Mouse (Mus musculus): ENCODE measurements around the gene P2ry1. TPM values are rescaled to one million over a fixed set of nuclear protein-coding genes. Genes with fewer than 3 reads are reported as not detected.

The P2ry1 gene
- polyA plus RNA-seq, 1 experiment from 2014 or later: 5.1 TPM

DNA sequence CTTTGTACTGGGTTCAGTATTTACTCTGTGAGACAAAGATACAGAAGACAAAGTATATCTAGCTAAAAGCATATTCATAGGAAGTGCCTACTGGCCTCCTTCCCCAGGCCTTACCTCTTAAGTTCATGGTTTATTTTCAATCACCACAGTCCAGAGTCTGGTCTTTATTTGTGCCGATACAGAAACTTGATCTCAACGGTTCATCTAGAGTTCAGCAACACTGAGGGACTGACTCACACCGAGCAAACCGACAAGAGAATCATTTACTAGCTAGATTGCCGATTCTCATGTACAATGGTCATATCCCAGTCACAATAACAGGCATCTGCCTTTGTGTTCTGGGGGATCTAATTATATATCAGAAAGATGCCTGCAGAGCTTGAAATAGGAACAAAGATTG is 9.1 kb downstream of the P2ry1 start:
- Histone ChIP-seq H3K4me3 (no peak overlapping the region), H3K27ac (no peak overlapping the region), H3K4me1 (no peaks in the 10 kb centered on the region), H3K27me3 (no peaks in the 10 kb centered on the region), H3K9me3 (no peaks in the 10 kb centered on the region), H3K4me2 (replicated peaks) (no peak overlapping the region), H3K9ac (no peak overlapping the region), H3K36me3 (no peaks in the 10 kb centered on the region)
- ATAC-seq (ENCODE audit: low FRiP score, low read depth): no peak
- 64% methylated on average over 5 of the region's 5 CpGs for whole genome bisulfite sequencing

GRCm38 (mm10) chr3:61012550-61012949 is 10.0 kb downstream of the P2ry1 start:
- Histone ChIP-seq H3K4me3 (no peak overlapping the region), H3K4me1 (no peaks in the 10 kb centered on the region), H3K4me2 (replicated peaks) (no peak overlapping the region), H3K9me3 (no peaks in the 10 kb centered on the region), H3K36me3 (no peaks in the 10 kb centered on the region), H3K9ac (no peak overlapping the region), H3K27ac (no peak overlapping the region), H3K27me3 (no peaks in the 10 kb centered on the region)
- ATAC-seq (ENCODE audit: low FRiP score, low read depth): no peak

DNA sequence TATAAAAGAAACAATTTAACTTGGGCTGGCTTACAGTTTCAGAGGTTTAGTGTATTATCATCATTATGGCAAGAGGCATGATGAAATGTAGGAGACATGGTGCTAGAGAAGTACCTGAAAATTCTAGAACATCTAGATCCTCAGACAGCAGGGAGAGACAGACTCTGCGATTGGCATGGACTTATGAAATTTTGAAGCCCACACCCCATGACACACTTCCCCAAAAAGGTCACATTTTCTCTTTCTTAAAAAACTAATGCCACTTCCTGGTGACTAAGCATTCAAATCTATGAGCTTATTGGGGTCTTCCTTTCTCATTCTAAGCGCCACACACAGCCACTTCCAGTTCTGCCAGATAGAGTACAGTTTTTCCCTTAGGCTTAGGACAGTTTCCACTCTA is 14.1 kb downstream of the P2ry1 start:
- H3K4me2 ChIP-seq (replicated peaks): no peak overlapping the region
- no peak for ATAC-seq (ENCODE audit: low FRiP score, low read depth)
- H3K9ac ChIP-seq: no peak overlapping the region
- no peak overlapping the region for H3K27ac ChIP-seq
- no peaks in the 10 kb centered on the region for H3K36me3 ChIP-seq
- H3K4me1 ChIP-seq: no peaks in the 10 kb centered on the region
- WGBS: 87% methylated on average over 2 of the region's 2 CpGs
- no peaks in the 10 kb centered on the region for H3K9me3 ChIP-seq
- H3K27me3 ChIP-seq: no peaks in the 10 kb centered on the region
- no peak overlapping the region for H3K4me3 ChIP-seq

DNA sequence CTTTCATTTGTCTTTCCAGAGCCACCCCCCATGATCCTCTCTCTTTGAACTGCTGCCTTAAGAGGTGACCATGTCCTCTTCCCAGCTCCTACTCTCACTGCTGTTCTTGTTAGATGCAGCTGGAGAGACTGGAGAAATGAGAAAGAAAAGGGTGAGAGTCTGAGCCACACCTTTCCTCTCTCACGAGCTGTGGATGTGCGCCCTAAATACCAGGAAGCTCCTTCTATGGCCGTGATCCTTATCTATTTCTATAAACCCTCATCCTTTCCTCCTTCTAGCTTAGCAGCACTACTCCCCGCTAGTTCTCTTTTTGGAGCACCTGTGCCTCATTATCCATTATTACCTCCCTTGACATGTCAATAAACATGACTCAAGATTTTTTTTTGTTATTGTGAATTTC is 29.5 kb downstream of the P2ry1 start:
- Histone ChIP-seq H3K4me3 (no peak overlapping the region), H3K4me2 (replicated peaks) (no peak overlapping the region), H3K4me1 (no peaks in the 10 kb centered on the region), H3K27me3 (no peaks in the 10 kb centered on the region), H3K9me3 (no peaks in the 10 kb centered on the region), H3K9ac (no peak overlapping the region), H3K36me3 (no peaks in the 10 kb centered on the region), H3K27ac (no peak overlapping the region)
- 56% methylated on average over 4 of the region's 4 CpGs for WGBS
- no peak for ATAC-seq (ENCODE audit: low FRiP score, low read depth)

- H3K4me3 ChIP-seq: no peak overlapping the region
- H3K4me2 ChIP-seq (replicated peaks): no peak overlapping the region
- no peaks in the 10 kb centered on the region for H3K36me3 ChIP-seq
- no peak overlapping the region for H3K27ac ChIP-seq
- H3K9ac ChIP-seq: no peak overlapping the region
- no peaks in the 10 kb centered on the region for H3K9me3 ChIP-seq
- 86% methylated on average over 5 of the region's 5 CpGs for WGBS
- no peak for ATAC-seq (ENCODE audit: low FRiP score, low read depth)
- H3K4me1 ChIP-seq: no peaks in the 10 kb centered on the region
- H3K27me3 ChIP-seq: no peaks in the 10 kb centered on the region
Observed at GRCm38 (mm10) chr3:61035633-61036032, 33.0 kb downstream of the P2ry1 start.

- no peaks in the 10 kb centered on the region for H3K4me1 ChIP-seq
- no peak overlapping the region for H3K4me3 ChIP-seq
- no peak for ATAC-seq (ENCODE audit: low FRiP score, low read depth)
- no peaks in the 10 kb centered on the region for H3K27me3 ChIP-seq
- H3K9ac ChIP-seq: no peak overlapping the region
- H3K9me3 ChIP-seq: no peaks in the 10 kb centered on the region
- H3K4me2 ChIP-seq (replicated peaks): no peak overlapping the region
- no peaks in the 10 kb centered on the region for H3K36me3 ChIP-seq
- no peak overlapping the region for H3K27ac ChIP-seq
- 70% methylated on average over 5 of the region's 5 CpGs for WGBS
Observed at GRCm38 (mm10) chr3:61039916-61040315, 37.3 kb downstream of the P2ry1 start.

DNA sequence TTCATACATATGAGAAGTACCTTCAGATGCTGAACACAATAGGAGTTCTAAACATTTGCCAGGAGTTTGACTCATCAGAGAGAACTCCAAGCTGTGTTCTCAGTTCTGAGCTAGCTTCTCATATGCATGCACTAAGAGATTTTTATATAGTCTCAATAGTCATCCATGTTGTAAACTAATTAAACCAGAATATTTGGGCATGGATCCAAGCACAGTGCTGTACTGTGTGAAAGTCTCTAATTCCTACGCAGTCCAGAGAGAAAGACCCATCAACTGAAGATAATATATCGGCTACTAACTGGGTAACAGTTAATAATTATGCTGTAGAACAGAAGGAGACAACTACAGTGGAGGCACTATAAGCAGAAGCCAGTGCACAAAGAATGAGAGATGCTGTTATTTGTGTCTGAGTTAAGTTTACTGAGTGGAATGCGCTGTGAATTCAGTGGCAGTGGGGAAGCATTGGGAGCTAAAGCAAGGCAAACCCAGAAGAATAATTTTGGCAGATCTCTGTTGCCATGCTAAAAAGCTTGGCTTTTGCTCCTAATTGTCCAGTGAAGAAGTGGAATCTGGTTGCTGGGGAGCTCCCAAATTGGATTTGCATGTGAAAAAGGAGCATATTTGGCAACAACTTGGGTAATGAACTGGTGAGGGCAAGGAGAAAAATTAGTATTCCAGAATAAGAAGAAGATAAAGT is 47.5 kb downstream of the P2ry1 start:
- Histone ChIP-seq H3K9ac (no peak overlapping the region), H3K27ac (no peak overlapping the region), H3K4me1 (no peaks in the 10 kb centered on the region), H3K36me3 (no peaks in the 10 kb centered on the region), H3K27me3 (no peaks in the 10 kb centered on the region), H3K4me3 (no peak overlapping the region), H3K4me2 (replicated peaks) (no peak overlapping the region), H3K9me3 (no peaks in the 10 kb centered on the region)
- WGBS: 91% methylated on average over 3 of the region's 3 CpGs
- ATAC-seq (ENCODE audit: low FRiP score, low read depth): no peak

Measured in limb, embryonic 13.5 days (tissue).